Mouse (Mus musculus) telencephalon, adult 2 months (tissue): ENCODE data around the gene Mthfd1l.
"Not testable (repeated sequence)": the region's sequence is repeated elsewhere in the genome, so short reads cannot be mapped to it uniquely, and the experiment has no call there.

Experiments
- DNase-seq: peaks from one replicate; pipeline ENCODE4 v3.0.0-alpha.2; 2011; ENCODE audit warnings: low read depth, low spot score

Mthfd1l gene

GRCm38 (mm10) chr10:4041691-4042090 is 68.8 kb downstream of the Mthfd1l start:
- peak; percentile 9 for DNase-seq

GRCm38 (mm10) chr10:4044421-4044820 is 71.5 kb downstream of the Mthfd1l start:
- no peak for DNase-seq

GRCm38 (mm10) chr10:4046496-4046895 is 73.6 kb downstream of the Mthfd1l start:
- DNase-seq: no peak

DNA sequence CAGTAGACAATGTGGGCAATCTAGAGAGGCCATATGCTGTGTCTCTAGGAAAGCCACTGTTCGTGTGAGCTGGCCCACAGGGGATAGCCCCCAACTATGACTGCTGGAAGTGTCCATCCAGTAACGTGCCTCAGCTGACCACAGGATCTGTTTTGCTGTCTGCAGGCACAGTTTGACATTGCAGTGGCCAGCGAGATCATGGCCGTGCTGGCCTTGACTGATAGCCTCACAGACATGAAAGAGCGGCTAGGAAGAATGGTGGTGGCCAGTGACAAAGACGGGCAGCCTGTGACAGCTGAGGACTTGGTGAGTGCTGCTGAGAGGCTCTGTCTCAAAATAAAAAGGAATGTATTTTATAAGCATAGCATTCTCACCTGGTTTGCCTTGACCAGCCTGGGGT is 74.7 kb downstream of the Mthfd1l start:
- DNase-seq: no peak

- DNase-seq: no peak
Observed at GRCm38 (mm10) chr10:4050236-4050635, 77.3 kb downstream of the Mthfd1l start.

- no peak for DNase-seq
Observed at GRCm38 (mm10) chr10:4052711-4053110, 79.8 kb downstream of the Mthfd1l start.

DNA sequence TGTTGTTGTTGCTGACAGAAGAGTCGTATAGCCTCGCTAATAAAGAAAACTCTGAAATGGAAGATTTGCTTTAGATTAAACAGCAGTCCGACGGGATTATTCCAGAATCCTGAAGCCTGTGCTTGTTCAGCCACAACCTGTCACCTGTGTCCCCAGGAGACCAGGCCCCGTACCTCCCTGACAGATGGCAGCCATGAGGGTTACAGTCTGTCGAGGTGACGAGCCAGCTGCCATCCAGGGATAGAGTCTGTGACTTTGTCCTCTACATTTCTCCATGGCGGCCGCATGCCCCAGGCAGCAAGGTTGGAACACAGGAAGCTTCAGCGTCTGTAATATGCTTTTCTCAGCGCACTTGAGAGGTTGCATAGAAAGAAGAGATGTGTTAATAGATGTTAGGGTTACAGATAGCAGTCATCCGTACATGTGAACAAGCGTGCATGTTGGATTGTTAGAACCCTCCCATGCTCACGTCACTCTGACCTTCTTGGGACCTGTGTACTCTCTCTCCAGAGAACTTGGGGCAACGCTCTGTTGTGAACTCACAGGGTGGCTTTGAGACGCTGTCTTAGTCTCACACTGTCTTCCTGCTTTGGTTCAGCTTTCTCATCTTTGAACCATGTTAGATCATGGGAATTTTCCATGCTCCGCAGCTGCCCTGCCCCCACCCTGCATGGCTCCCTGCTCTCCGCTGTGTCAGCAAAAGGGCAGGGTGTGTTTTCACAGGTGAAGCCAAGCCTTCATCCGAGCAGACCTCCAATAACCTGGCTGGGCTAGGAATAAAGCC is 80.6 kb downstream of the Mthfd1l start:
- DNase-seq: no peak

DNA sequence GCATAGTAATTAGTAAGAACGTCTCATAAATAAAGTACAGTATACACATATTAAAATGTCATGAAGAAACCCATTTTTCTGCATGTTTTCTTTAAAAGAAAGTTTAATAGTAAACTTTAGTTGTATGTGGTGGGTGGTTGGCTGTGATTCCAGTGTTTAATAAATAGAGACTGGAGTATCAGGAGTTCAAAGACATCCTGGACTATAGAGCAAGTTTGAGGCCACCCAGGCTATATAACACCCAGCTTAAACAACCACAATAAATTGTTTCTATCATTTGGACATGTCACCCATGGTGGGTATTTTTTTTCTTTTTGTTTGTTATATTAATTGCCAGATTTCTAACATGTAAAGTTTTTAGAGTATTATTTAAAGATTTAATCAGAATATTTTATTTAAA is 81.7 kb downstream of the Mthfd1l start:
- DNase-seq: no peak

GRCm38 (mm10) chr10:4057397-4057796 is 84.5 kb downstream of the Mthfd1l start:
- DNase-seq: no peak

GRCm38 (mm10) chr10:4057832-4058231 is 84.9 kb downstream of the Mthfd1l start:
- no peak for DNase-seq

- DNase-seq: no peak
Observed at GRCm38 (mm10) chr10:4061071-4061987, 88.4 kb downstream of the Mthfd1l start.

- no peak for DNase-seq
Observed at GRCm38 (mm10) chr10:4063537-4063936, 90.6 kb downstream of the Mthfd1l start.

- DNase-seq: no peak
Observed at GRCm38 (mm10) chr10:4065295-4066084, 92.6 kb downstream of the Mthfd1l start.

- DNase-seq: no peak
Observed at GRCm38 (mm10) chr10:4069258-4069826, 96.4 kb downstream of the Mthfd1l start.

DNA sequence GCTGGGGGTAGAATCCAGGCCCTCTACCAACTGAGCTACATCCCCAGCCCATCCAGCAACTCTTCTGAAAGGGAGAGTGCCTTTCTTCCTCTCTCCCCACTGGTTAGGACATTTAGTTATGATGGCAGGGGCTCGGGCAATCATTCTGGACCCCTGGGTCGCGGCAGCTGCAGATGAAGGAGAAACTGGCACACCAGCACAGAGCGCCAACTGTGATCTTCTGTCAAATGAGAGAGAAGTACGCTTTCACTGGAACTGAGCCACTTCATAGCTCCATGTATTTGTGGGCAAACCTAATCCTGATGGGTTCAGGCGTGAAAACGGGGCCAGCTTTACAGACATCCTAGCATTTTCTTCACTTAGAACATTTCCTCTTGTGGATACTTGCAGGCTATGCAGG is 97.1 kb downstream of the Mthfd1l start:
- no peak for DNase-seq

DNA sequence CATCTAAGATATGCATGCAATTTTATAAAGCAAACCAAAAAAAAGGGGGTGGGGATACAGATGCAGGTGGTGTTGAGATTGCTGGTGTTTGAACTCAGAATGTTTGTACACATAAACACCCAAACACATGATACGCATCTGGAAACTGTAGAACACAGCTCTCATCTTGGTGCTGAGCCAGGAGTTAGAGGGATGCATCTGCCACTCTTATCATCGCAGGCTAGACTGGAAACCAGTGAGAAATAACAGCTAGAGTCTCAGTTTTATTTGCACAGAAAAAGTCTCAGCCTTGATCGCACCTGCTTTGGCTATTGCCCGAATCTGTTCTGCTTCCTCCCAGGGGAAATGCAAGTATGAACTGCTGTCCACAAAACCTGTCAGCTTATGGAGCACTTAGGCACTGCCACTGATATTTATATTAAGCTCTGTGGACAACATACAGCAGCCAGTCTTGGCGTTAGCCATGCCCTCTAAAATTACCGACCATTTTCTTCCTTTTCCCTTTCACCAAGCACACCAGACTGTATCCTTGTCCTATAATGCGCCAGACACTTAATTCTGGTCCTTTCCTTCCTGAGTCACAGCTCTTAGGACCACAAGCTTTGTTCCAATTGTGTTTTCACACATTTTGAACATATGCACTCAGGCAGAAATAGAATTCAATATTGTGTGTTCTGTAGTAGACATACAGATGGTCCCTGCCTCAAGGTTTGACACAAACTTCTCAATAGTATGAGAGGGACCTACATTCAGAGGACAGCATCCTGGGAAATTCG is 98.3 kb downstream of the Mthfd1l start:
- no peak for DNase-seq

DNA sequence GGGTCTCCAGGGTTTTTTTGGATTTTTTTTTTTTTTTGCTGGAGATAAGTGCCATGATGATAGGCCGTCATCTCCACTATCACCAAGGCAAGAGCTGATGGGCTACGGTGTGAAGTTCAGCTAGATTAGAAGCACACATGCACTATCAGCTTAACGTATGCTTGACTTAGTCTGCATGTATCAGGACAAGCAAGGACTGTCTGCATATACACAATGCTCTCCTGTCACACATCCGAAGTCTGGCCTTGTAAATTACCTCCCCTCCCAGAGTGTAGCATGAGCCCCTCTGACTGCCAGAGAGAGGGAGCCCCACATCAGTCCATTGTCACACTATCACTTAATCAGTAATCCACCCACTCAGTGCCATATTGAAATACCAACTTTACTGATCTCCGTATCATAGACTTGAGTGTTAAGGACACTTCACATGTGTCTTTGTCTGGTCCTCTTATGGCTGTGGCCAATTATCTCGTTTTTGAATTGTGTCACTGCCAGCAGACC is 99.0 kb downstream of the Mthfd1l start:
- DNase-seq: no peak

- not testable (repeated sequence) for DNase-seq
Observed at GRCm38 (mm10) chr10:4072491-4072890, 99.6 kb downstream of the Mthfd1l start.

GRCm38 (mm10) chr10:4078220-4078840 is 105.4 kb downstream of the Mthfd1l start:
- no peak for DNase-seq
